Mouse (Mus musculus) duodenum, adult 2 months (tissue): ENCODE measurements around the gene Rpp40. TPM values are rescaled to one million over a fixed set of nuclear protein-coding genes. Genes with fewer than 3 reads are reported as not detected.

Experiments used
- polyA plus RNA-seq: library from polyadenylated mRNA; depleted of rRNA; stranded (reverse); fragments of >200 nt; gene quantifications from 2 replicates; pipeline ENCODE4 v1.2.3, GENCODE M21; 2012; ENCODE audit warnings: low replicate concordance; rRNA removed

Rpp40 gene
- 1.1 and 2.0 TPM in 2 replicates for polyA plus RNA-seq

DNA sequence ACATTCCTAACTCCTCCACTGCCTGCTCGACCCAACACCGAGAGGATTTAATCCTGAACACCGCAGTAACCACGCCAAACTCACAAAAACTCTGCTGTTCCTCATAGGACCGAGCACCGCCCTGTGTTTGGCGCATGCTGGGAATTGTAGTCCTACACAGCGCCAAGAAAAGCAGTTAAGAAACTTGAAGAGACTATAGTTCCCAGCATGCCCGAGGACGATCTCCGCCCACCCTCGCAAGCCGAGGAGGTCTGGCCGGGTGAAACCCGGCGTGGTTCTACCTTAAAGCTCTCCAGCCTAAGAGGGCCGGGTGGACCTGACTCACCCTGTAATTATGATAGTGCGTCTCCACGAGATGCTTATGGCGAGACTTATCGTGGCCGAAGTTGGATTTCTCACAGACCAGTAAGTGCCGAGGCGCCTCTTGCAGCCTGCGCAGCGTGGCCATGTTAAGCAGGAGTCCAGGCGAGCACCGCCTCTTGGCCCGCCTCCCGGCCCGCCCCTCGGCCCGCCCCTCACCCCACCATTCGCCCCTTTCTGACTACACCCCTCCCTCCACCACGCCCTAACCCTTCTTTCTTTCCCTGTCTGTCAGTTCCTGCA is at the start of gene Rpp40:
Gene Rpp40, minus strand, starts transcription at position 481 of the 603 bp plus-strand sequence.

Other genes with a start within 250 kb of the Rpp40 start
- gene Cdyl, start 246.5 kb downstream of the Rpp40 start, polyA plus RNA-seq: 2.4 and 2.6 TPM in 2 replicates
- 0.06 and 0.13 TPM in 2 replicates for gene Ppp1r3g, start 52.5 kb upstream of the Rpp40 start, polyA plus RNA-seq
- 43.5 and 46.9 TPM in 2 replicates for gene Fars2, start 211.1 kb upstream of the Rpp40 start, polyA plus RNA-seq
- gene Lyrm4, start 211.2 kb upstream of the Rpp40 start, polyA plus RNA-seq: 3.7 and 5.1 TPM in 2 replicates